Mouse (Mus musculus) ES-CJ7 (cell line): ENCODE results near the gene Gcn1l1.
A peak's percentile ranks its signal among the peaks of the same experiment; 100 is the strongest.
"Not testable (repeated sequence)": the region's sequence is repeated elsewhere in the genome, so short reads cannot be mapped to it uniquely, and the experiment has no call there.

Experiments used
- DNase-seq: peaks from one replicate; pipeline ENCODE4 v3.0.0; 2011; ENCODE audit warnings: low read depth, low spot score

Gene Gcn1l1

GRCm38 (mm10) chr5:115564737-115565393 is at the start of gene Gcn1l1:
Gene Gcn1l1 (plus strand): TSS chr5:115565254.
- DNase-seq: peak; percentile 54

DNA sequence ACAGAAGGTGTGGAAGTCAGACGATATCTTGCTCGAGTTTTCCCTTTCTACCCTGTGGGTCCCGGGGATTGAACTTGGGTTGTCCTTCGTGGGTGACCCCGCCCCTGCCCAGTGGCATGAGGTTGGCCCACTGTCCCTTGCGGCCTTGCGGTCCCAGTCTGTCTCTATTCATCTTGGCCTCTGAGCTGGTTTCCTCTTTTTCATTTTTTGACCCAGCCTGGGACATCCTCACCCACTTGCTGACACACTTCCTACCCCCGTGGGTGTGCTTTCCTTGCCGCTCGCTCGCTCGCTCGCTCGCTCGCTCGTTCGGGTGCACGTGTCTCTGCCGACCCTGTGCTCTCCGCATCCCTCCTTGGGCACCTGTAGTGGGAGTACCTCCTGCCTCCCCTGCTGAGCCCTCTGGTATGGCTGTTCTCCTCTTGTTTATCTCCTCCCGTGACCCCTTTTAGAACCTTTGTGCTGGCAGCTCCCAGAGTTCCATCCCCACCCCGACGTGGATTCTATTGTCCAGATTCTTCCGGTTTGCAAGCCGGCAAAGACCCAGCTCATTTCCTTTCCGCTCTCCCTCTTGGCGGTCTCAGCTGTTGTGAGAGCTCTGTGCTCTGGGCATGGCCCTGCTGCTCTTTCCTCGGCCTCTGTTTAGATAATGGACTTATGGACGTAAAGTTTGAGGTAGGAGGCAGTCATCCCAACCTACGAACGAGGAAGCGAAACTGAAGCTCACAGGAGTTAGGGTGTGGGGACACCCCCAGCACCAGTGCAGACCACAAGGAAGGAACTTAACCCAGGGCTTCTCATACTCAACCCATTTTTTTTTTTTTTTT is 48.8 kb upstream of the Gcn1l1 start:
- peak; percentile 80 for DNase-seq

GRCm38 (mm10) chr5:115516908-115517307 is 48.1 kb upstream of the Gcn1l1 start:
- peak; percentile 46 for DNase-seq

DNA sequence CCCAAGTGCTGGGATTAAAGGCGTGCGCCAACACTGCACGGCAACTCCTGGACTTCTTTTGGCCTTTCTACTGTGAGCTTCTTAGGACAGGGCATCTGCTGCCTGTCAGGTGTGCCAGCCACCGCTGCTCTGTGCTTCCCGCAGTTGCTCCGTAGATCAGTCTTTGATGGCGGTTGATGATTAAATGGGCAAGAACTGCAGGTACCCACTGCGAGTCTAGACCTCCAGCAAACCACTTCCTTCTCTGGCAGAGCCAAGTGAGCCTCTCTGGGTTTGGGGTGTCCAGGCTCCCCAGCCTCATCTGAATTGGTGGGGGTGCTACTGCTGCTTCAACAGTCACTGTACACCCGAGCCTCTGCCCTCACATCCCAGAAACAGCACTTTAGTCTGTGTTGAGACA is 47.6 kb upstream of the Gcn1l1 start:
- no peak for DNase-seq

DNA sequence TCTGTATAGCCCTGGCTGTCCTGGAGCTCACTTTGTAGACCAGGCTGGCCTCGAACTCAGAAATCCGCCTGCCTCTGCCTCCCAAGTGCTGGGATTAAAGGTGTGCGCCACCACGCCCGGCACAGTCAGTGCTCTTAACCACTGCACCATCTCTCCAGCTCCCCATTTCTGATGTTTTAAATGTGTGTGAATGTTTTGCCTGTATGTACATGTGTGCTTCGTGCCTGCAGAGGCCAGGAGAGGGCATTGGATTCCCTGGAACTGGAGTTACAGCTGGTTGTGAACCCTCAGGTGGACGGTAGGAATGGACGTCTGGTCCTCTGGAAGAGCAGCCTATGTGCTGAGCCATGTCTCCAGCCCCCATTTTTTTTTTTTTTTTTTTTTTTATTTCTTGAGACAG is 46.8 kb upstream of the Gcn1l1 start:
- DNase-seq: not testable (repeated sequence)

DNA sequence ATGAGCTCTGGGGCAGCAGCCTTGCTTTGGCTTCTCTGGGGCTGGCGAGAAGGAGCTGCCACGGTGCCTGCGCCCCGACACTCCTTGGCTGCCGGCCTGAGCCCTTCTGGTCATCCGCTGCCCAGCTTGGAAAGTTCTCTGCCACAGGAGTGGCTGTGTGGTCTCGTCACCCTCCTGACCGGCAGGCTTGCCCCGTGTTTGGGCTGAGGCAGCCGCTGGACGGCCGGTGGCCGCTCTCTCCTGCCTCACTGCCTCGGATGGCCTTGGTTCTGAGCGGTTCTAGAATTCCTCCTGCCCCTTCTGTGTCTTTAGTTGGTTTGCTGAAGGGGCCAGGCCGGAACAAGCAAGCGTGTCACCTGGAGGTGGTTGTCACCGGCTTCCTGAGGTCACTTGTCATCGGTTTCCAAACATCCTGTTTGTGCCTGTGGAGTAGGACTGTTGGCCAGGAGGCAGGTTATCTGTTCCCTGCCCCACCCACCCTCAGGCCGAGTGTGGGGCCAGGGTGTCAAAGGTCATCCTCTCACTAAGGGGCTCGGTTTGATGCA is 44.7 kb upstream of the Gcn1l1 start:
- no peak for DNase-seq

DNA sequence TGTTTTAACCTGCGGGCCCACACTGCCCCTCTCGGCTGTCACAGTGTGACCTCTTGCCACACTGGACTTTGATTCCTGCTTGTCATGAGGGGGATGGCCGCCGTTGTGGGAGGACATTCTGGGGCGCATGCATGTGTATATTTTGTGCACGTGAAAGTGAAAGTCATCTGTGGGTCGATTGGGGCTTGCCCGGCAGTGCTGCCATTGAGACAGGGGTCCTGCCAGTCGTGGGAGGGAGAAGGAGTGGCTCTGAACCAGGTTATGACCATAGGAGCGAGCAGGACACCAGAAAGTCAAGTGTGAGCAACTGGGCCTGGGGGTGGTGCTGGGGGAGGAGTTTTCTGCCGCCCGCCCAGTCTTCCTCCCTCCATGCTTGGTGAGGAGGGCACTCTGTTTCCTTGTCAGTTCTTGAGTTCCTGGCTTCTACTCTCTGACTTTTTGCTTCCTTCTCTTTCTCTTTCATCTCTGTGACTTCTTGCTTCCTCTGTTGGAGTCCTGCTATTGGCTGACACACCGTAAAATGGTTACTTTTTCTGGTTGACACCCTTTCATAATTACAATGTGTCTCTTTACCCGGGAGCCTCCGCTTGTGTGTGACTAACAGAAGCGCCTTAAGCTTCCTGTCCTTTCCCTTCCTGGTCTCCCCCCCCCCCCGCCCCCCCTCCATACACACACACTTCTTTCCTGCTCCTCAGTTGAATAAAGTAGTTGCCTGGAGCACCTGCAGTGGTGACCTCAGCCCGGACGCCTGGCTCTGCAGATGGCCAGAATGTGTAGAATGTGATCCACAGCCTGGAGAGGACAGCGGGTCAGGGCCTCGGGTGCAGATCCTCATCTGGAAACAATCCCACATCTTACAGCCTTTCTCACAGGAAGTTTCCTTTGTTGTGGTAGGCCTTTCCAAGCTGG is 43.2 kb upstream of the Gcn1l1 start:
- DNase-seq: no peak

GRCm38 (mm10) chr5:115522531-115522930 is 42.5 kb upstream of the Gcn1l1 start:
- no peak for DNase-seq

DNA sequence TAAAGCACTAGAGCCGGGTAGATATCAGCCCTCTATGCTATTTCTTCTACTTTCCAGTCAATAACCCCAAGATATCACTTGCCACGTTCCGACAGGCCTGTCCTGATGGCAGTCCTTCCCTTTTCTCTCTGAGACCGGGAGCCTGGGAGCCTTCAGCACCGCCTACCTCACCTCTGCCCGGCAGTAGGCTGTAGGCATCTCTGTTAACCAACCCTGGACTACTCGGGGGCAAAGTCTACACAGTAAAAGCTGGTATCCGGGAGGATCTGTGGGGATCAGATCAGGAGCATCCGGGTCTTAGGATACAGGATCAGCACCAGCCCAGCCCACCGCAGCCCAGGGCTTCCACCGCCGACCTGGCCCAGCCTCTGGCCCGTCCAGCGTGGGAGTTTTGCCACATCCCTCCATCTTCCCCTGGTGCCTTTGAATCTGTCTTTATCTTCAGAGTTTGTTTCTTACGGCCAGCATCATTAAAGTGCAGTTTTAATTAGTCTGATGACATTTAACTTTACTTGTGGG is 42.0 kb upstream of the Gcn1l1 start:
- no peak for DNase-seq

DNA sequence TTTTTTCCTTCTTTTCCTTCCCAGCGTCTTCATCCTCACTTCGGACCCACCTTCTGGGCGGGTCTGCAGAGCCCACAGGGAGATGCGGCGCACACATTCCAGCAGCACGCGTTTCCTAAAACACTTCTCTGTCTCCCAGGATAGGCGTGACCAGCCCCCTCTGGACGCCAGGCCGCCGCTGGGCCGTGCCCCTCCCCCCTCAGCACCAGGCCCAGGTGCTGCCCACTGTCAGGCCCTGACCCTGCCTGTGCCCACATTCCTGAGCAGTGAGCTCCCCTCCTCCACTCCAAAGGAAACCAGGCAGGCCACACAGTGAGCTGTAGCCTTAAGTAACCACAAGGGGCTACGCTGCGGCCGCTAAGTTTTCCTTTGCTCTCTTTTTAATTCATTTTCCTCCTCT is 41.1 kb upstream of the Gcn1l1 start:
- no peak for DNase-seq

- DNase-seq: no peak
Observed at GRCm38 (mm10) chr5:115524471-115524870, 40.6 kb upstream of the Gcn1l1 start.

- DNase-seq: no peak
Observed at GRCm38 (mm10) chr5:115525416-115525815, 39.6 kb upstream of the Gcn1l1 start.

GRCm38 (mm10) chr5:115525943-115526342 is 39.1 kb upstream of the Gcn1l1 start:
- no peak for DNase-seq

DNA sequence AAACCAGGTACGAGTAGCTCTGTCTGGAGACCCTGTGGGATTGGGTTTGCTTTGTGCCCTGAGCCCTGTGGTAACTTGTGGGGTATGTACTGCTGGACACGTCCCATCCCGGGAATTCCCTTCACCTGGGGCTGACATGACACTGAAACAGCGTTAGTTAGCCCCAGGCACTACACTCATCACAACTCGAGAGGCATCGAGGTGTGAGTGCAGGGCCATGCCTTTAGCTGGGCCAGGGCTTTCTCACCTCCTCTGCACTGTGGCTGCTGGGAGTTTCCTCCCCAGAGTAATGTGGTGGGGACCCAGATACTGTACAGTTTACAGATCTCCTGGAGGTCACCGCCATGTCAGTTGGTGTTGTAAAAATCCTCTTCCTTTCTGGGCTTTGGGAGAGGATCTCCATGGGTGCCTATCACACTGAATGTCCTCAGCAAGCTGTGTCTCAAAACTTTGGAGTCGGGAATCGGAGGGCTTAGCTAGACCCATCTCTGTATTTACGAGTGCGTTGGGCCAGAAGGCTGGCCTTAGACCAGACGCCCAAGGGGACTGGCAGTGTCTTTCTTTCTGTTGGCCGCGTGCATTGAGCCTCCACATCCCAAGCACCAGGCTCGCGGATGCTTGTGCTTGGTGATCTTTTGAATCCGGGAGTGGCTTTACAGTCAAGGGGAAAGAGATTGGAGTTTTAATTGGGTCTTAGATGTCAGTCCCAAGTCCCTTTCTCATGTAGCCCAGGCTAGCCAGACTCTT is 38.4 kb upstream of the Gcn1l1 start:
- DNase-seq: no peak

DNA sequence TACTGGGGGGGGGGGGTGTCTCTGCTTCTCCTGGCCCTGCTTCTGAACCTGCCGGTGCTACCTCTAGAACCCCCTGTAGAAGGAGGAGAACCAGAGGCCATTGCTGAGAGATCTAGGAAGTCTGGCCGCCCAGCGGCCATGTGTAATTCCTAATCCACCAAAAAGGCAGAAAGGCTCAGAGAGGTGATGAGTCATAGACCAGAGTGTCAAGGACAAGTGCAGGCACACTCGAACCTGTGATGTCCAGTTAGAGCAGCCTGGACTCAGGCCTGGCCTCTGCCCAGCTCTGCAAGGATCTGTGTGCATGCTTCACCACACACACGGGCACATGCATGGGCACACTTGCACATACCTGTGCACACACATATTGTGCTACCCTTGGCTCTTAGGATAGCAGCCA is 36.9 kb upstream of the Gcn1l1 start:
- no peak for DNase-seq

DNA sequence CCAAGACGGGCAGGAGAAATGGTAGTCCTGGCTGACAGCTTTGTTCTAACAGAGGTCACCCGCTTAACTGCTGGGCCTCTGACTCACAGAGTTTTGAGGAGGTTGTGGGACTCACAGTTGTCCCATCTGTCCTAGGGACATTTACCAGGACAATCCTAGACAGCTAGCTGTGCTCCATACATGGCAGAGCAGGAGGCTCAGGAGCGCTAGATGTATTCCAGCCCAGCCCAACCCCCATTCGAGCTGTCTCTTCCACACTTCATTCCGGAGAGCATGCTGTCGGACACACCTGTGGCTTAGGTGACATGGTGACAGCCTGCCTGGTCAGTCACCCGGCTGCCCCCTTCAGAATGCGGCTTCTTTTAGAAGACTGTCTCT is 35.7 kb upstream of the Gcn1l1 start:
- no peak for DNase-seq

- DNase-seq: no peak
Observed at GRCm38 (mm10) chr5:115529742-115530446, 35.2 kb upstream of the Gcn1l1 start.

DNA sequence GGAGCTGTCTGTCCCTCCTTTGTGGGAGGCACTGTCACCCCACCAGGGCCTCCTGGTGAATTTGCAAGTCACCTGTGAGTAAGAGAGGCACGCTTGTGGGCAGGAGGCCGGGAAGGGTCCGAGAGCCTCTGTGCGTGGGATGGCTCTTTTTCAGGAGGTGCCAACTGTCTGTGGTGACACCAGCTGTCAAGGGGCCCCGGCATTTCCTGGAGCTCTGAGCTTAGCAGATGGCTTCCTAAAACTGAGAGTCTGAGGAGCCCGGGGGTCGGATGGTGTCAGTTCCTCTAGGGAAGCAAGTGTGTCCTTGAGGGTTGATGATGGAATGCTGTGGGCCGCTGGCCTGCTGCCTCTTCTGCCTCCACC is 34.6 kb upstream of the Gcn1l1 start:
- no peak for DNase-seq

DNA sequence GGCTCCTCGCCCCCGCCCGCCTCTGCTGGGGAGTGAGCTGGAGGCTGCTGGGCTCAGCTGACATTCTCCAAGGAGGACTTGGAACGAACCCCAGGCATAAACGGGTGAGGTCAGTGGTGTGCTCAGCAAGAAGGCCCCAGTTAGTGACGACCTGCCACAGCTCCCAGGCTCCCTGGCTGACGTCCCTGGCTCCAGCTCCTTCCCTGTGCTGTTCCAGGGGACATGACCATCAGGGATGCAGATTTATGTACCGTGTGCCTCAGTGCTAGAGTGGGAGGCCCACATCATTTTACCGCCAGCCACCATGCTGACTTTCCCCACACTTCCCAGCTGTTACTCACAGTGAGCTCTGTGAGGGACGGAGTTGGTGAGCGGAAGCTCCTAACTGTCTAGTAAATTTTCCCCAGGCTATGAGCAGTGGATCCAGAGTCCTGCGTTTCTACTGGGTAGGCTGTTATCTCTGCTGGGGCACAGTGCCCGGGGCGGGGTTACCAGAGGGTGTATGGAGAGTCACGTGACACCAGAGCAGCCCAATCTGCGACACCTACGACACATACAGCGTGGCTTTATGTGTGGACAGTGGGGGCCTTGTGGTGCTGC is 33.3 kb upstream of the Gcn1l1 start:
- peak; percentile 41 for DNase-seq

DNA sequence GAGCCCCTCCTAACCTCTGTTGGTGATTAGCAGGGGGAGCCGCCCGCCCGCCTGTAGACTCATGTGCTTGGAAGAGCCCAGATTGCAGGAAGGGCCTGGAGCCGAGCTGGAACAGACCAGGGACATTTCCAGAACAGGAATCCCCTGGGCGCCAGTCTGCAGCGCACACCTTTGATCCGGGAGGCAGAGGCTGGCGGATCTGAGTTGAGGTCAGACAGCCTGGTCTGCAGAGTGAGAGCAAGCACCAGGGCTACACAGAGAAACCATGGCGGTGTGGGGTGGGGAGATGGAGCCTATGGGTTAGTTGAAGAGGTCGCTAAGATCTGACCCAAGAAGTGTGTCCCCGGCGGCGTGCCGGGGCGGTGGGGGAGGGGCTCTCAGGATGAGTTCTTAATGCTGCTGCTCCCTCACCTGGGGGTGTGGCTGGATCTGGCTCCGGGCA is 30.7 kb upstream of the Gcn1l1 start:
- DNase-seq: peak; percentile 60
